Mouse (Mus musculus): ENCODE measurements at regions not wholly inside any gene's neighbourhood (a gene's known extent, or its start where the extent isn't known, plus 50 kb on each side); places are given as distances from the start of the nearest gene placed in this dataset.

- no peak for DNase-seq
Observed at GRCm38 (mm10) chr3:132237344-132237743, 152.3 kb downstream of the Dkk2 start.

GRCm38 (mm10) chr3:132257834-132258233 lies 172.7 kb downstream of the Dkk2 start:
- DNase-seq, result no peak

- DNase-seq, result no peak
Observed at GRCm38 (mm10) chr3:132269641-132270040, 184.5 kb downstream of the Dkk2 start.

GRCm38 (mm10) chr3:132274786-132275185 lies 189.7 kb downstream of the Dkk2 start:
- DNase-seq, result no peak

GRCm38 (mm10) chr3:132277771-132278170 lies 192.7 kb downstream of the Dkk2 start:
- DNase-seq, result no peak

GRCm38 (mm10) chr3:132287714-132288113 lies 202.6 kb downstream of the Dkk2 start:
- DNase-seq, result peak; percentile 46

GRCm38 (mm10) chr3:132326961-132327360 lies 241.9 kb downstream of the Dkk2 start:
- no peak for DNase-seq

- peak; percentile 7 for DNase-seq
Observed at GRCm38 (mm10) chr3:132343625-132344024, 258.5 kb downstream of the Dkk2 start.

GRCm38 (mm10) chr3:132345856-132346255 lies 260.8 kb downstream of the Dkk2 start:
- DNase-seq, result no peak

- DNase-seq, result no peak
Observed at GRCm38 (mm10) chr3:132349602-132350001, 264.5 kb downstream of the Dkk2 start.

GRCm38 (mm10) chr3:132353204-132353603 lies 268.1 kb downstream of the Dkk2 start:
- DNase-seq, result no peak

GRCm38 (mm10) chr3:132359596-132359995 lies 270.0 kb upstream of the Gimd1 start:
- no peak for DNase-seq

- no peak for DNase-seq
Observed at GRCm38 (mm10) chr3:132375579-132375978, 254.0 kb upstream of the Gimd1 start.

- DNase-seq, result peak; percentile 47
Observed at GRCm38 (mm10) chr3:132417742-132418141, 211.9 kb upstream of the Gimd1 start.

GRCm38 (mm10) chr3:132425819-132426671 lies 203.6 kb upstream of the Gimd1 start:
- peak; percentile 25 for DNase-seq

- DNase-seq, result peak; percentile 16
Observed at GRCm38 (mm10) chr3:132427244-132427643, 202.4 kb upstream of the Gimd1 start.

- no peak for DNase-seq
Observed at GRCm38 (mm10) chr3:132428148-132428547, 201.5 kb upstream of the Gimd1 start.

- no peak for DNase-seq
Observed at GRCm38 (mm10) chr3:132431805-132432204, 197.8 kb upstream of the Gimd1 start.

GRCm38 (mm10) chr3:132441226-132441625 lies 188.4 kb upstream of the Gimd1 start:
- DNase-seq, result no peak

- no peak for DNase-seq
Observed at GRCm38 (mm10) chr3:132453927-132454326, 175.7 kb upstream of the Gimd1 start.

GRCm38 (mm10) chr3:132462348-132462959 lies 167.2 kb upstream of the Gimd1 start:
- no peak for DNase-seq

- DNase-seq, result no peak
Observed at GRCm38 (mm10) chr3:132471070-132471469, 158.6 kb upstream of the Gimd1 start.

GRCm38 (mm10) chr3:132477768-132478167 lies 151.9 kb upstream of the Gimd1 start:
- no peak for DNase-seq

- no peak for DNase-seq
Observed at GRCm38 (mm10) chr3:132479275-132479674, 150.3 kb upstream of the Gimd1 start.
